Mouse (Mus musculus) urinary bladder, adult 2 months (tissue): ENCODE data around the gene Hist3h2a. TPM values are rescaled to one million over a fixed set of nuclear protein-coding genes. Genes with fewer than 3 reads are reported as not detected.

Experiments used
- DNase-seq: peaks from one replicate; pipeline ENCODE4 v3.0.0; 2022; ENCODE audit warnings: low spot score
- polyA plus RNA-seq: library from polyadenylated mRNA; depleted of rRNA; stranded (reverse); fragments of >200 nt; gene quantifications from 2 replicates; pipeline ENCODE4 v1.2.3, GENCODE M21; 2012

The Hist3h2a gene
- polyA plus RNA-seq, 1 experiment: 27.2 TPM

GRCm38 (mm10) chr11:58968551-58968950 lies 14.1 kb downstream of the Hist3h2a start:
- no peak for DNase-seq

GRCm38 (mm10) chr11:58969027-58969426 lies 14.5 kb downstream of the Hist3h2a start:
- no peak for DNase-seq

GRCm38 (mm10) chr11:58969659-58970058 lies 15.2 kb downstream of the Hist3h2a start:
- DNase-seq: no peak

- DNase-seq: peak; percentile 15
Observed at GRCm38 (mm10) chr11:58970831-58971530, 16.5 kb downstream of the Hist3h2a start.

GRCm38 (mm10) chr11:58971796-58972195 lies 17.3 kb downstream of the Hist3h2a start:
- DNase-seq: peak; percentile 13

GRCm38 (mm10) chr11:58974414-58974813 lies 19.9 kb downstream of the Hist3h2a start:
- no peak for DNase-seq

GRCm38 (mm10) chr11:58977150-58977549 lies 22.7 kb downstream of the Hist3h2a start:
- DNase-seq: no peak

GRCm38 (mm10) chr11:58977607-58978026 lies 23.1 kb downstream of the Hist3h2a start:
- DNase-seq: no peak

GRCm38 (mm10) chr11:58978027-58978705 lies 23.7 kb downstream of the Hist3h2a start, which contains the start of gene Trim11:
Gene Trim11 (plus strand): TSS chr11:58978093.
- DNase-seq: peak; percentile 47

GRCm38 (mm10) chr11:58978706-58979030 lies 24.2 kb downstream of the Hist3h2a start:
- no peak for DNase-seq

GRCm38 (mm10) chr11:58979183-58979582 lies 24.7 kb downstream of the Hist3h2a start:
- DNase-seq: no peak

- no peak for DNase-seq
Observed at GRCm38 (mm10) chr11:58979661-58980060, 25.2 kb downstream of the Hist3h2a start.

GRCm38 (mm10) chr11:58980381-58980990 lies 26.0 kb downstream of the Hist3h2a start:
- DNase-seq: no peak

GRCm38 (mm10) chr11:58981541-58982447 lies 27.3 kb downstream of the Hist3h2a start:
- DNase-seq: no peak

- no peak for DNase-seq
Observed at GRCm38 (mm10) chr11:58982471-58983097, 28.1 kb downstream of the Hist3h2a start.

- DNase-seq: no peak
Observed at GRCm38 (mm10) chr11:58983691-58984341, 29.3 kb downstream of the Hist3h2a start.

GRCm38 (mm10) chr11:58984657-58985056 lies 30.2 kb downstream of the Hist3h2a start:
- no peak for DNase-seq

GRCm38 (mm10) chr11:58985299-58985917 lies 30.9 kb downstream of the Hist3h2a start:
- no peak for DNase-seq

- no peak for DNase-seq
Observed at GRCm38 (mm10) chr11:58989166-58989565, 34.7 kb downstream of the Hist3h2a start.

GRCm38 (mm10) chr11:58990141-58990540 lies 35.7 kb downstream of the Hist3h2a start:
- no peak for DNase-seq
